Mouse (Mus musculus) ES-Bruce4 (cell line): ENCODE measurements around the gene Tuba1a.

Source experiments
- CTCF ChIP-seq: IDR thresholded peaks from one replicate; pipeline ENCODE4 v1.8.1; 2011; ENCODE audit warnings: low read depth, low read length
- EP300 ChIP-seq: IDR thresholded peaks from 2 replicates; pipeline ENCODE4 v1.6.1; 2011; ENCODE audit warnings: low read depth, low read length; ENCODE audit not compliant: insufficient read depth
- POLR2A ChIP-seq: IDR thresholded peaks from one replicate; pipeline ENCODE4 v1.8.1; 2011; ENCODE audit warnings: low read length; ENCODE audit not compliant: insufficient read depth

- no peak for TF ChIP-seq CTCF
- peak; percentile 39; the same call in 1 of the 2 replicates for TF ChIP-seq EP300
- TF ChIP-seq POLR2A = peak; percentile 47
Measured at GRCm38 (mm10) chr15:98933833-98934216, 19.7 kb downstream of the Tuba1a start.
